ENCODE assay signal across 18 mouse cellular contexts in genomic region chr5:113105481-113105880, GRCm38 (mm10). TPM values are rescaled to one million over a fixed set of nuclear protein-coding genes. Genes with fewer than 3 reads are reported as not detected.
"Had no signal": no experiment of that assay in that cellular context is flagged by ENCODE, and none has a peak within 500 bp of the region (broad histone marks: within the 10 kb centered on the region; RNA-seq: fewer than 3 reads in every experiment).

No protein-coding gene starts in this region.

- H3K36me3 ChIP-seq: liver, embryonic 13.5 days; midbrain, embryonic 12.5 days had no signal

- H3K27ac ChIP-seq: left cerebral cortex, adult 2 months; liver, embryonic 13.5 days; lung, embryonic 15.5 days; midbrain, embryonic 12.5 days had no signal

- H3K9ac ChIP-seq: liver, embryonic 13.5 days; liver, postnatal 0 days; lung, embryonic 15.5 days; midbrain, embryonic 12.5 days had no signal

- H3K27me3 ChIP-seq: liver, embryonic 13.5 days; lung, embryonic 15.5 days had no signal

- H3K4me3 ChIP-seq: left cerebral cortex, adult 2 months; liver, embryonic 13.5 days; lung, embryonic 15.5 days; midbrain, embryonic 12.5 days had no signal

- H3K4me2 ChIP-seq: liver, embryonic 13.5 days; lung, embryonic 15.5 days; midbrain, embryonic 12.5 days had no signal

- H3K9me3 ChIP-seq: liver, embryonic 13.5 days; lung, embryonic 15.5 days; midbrain, embryonic 12.5 days had no signal

- DNase-seq: kidney, adult 9 months; kidney, postnatal 10 days; kidney, postnatal 4 days; liver; liver, embryonic 13.5 days; liver, postnatal 0 days; right cerebral cortex, postnatal 14 days; thymus, adult 18-20 months; thymus, postnatal 25 days had no signal

- ATAC-seq: intestine, postnatal 0 days; liver, postnatal 0 days; midbrain, embryonic 16.5 days had no signal

RNA-seq across cellular contexts. Expression of gene Crybb3, which starts 24.1 kb away (rescaled TPM):
- polyA plus RNA-seq: liver, embryonic 13.5 days had no signal

RNA-seq across cellular contexts. Expression of gene Crybb2, which starts 35.6 kb away (rescaled TPM):
- polyA plus RNA-seq: intestine, postnatal 0 days; limb, embryonic 11.5 days; liver, embryonic 13.5 days; liver, postnatal 0 days; lung, embryonic 15.5 days; midbrain, embryonic 12.5 days; midbrain, embryonic 16.5 days; neural tube, embryonic 14.5 days; spleen, adult 2 months; urinary bladder, adult 2 months had no signal
